Mouse (Mus musculus): ENCODE data around the gene Serpinb2. TPM values are rescaled to one million over a fixed set of nuclear protein-coding genes. Genes with fewer than 3 reads are reported as not detected.

Gene Serpinb2
- total RNA-seq (2014; rRNA removed) (0.05 TPM in 1 of 2 replicates, not detected in the other), polyA plus RNA-seq (2015; fragmentation: Nextera tagmentation; extraction: Ambion mirVana) (0.09 and 0.28 TPM in 2 replicates)

DNA sequence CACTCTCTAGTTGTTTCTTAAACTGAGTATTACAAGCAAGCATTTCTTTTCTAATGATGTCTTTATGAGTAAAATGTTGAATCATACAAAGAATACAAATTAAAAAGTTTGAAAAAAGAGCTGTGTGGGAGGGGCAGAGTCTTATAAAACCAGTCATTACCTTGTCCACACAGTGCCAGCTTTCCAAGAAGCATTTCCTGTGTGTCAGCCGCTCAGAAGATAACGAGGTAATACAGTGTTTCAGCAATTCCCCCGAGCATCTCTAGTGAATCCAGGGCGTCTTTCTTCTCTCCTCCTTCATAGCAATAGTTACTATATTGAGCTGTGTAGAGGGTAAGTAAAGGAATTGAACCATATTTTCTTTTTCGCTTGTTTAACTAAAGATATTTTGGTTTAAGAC, at the start of gene Serpinb2:
Serpinb2 (plus strand) TSS at position 172 of the 400 bp plus-strand sequence.
- H3K9ac ChIP-seq (replicated peaks; ENCODE audit: low read length), result no peak within 1 kb of the TSS
- no peaks in the 10 kb centered on the region for H3K4me1 ChIP-seq (ENCODE audit: insufficient read depth, low read length)
- TF ChIP-seq CTCF (IDR thresholded peaks at IDR 0.05; ENCODE audit: low read depth), result no peak
- DNase-seq (ENCODE audit: low spot score) (no peak), ATAC-seq (no peak)
- no peaks in the 10 kb centered on the region for H3K9me3 ChIP-seq (ENCODE audit: low read length)
- H3K36me3 ChIP-seq (ENCODE audit: insufficient read depth, low read length), result no peaks in the 10 kb centered on the region
- 69% methylated on average over 5 of the region's 5 CpGs for WGBS
- H3K27me3 ChIP-seq (ENCODE audit: insufficient read depth, low read length), result no peaks in the 10 kb centered on the region
- H3K27ac ChIP-seq, result no peak within 1 kb of the TSS
- no peak within 1 kb of the TSS for H3K4me2 ChIP-seq (ENCODE audit: low read depth, low read length)
- no peak within 1 kb of the TSS for H3K4me3 ChIP-seq (ENCODE audit: low read length)

DNA sequence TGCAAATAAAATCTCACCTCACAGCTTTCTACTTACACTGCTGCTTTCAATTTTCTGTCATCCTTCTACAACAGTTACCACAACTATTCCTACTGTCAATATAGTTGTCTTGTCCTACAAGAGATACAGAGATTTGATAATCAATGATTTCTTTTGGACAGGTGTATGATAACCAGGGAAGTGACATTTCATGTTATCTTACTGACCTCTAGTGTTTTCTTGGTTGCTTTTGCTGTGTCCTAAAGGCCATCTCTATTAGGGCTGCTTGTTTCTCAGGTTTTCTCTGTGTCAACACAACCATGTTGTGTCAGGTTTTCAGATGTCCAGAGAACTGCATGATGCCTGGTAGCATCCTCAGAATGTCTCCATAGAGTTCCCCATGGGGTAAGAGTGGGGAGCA, 31.3 kb upstream of the Serpinb2 start:
- no peaks in the 10 kb centered on the region for H3K4me1 ChIP-seq (ENCODE audit: insufficient read depth, low read length)
- TF ChIP-seq CTCF (IDR thresholded peaks at IDR 0.05; ENCODE audit: low read depth), result no peak
- DNase-seq (ENCODE audit: low spot score), result no peak
- no peaks in the 10 kb centered on the region for H3K36me3 ChIP-seq (ENCODE audit: insufficient read depth, low read length)
- no peak overlapping the region for H3K9ac ChIP-seq (replicated peaks; ENCODE audit: low read length)
- no peaks in the 10 kb centered on the region for H3K27me3 ChIP-seq (ENCODE audit: insufficient read depth, low read length)
- H3K4me3 ChIP-seq (ENCODE audit: low read length), result no peak overlapping the region
- no peak overlapping the region for H3K4me2 ChIP-seq (ENCODE audit: low read depth, low read length)
- ATAC-seq, result no peak
- no peak overlapping the region for H3K27ac ChIP-seq
- no peaks in the 10 kb centered on the region for H3K9me3 ChIP-seq (ENCODE audit: low read length)

DNA sequence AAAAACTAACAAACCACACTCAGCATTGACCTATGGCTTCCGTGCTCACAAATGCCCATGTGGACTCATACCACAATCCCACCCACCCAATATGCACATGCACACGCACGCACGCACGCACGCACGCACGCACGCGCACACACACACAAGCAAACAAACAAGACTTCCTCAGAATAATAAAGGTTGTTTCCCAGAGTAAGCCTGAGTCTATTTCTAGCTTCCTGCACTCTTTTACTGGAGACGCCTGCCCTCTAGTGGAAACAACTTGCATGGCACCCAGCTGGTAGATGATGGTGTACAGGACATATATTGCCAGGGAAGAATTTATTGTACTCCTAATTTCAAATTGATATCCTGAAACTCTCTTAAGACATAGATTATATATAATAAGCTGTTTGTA, 29.8 kb upstream of the Serpinb2 start:
- Histone ChIP-seq H3K27ac (no peak overlapping the region), H3K9me3 (ENCODE audit: low read length) (no peaks in the 10 kb centered on the region), H3K4me2 (ENCODE audit: low read depth, low read length) (peak overlapping the region; percentile 35), H3K9ac (replicated peaks; ENCODE audit: low read length) (no peak overlapping the region), H3K4me3 (ENCODE audit: low read length) (no peak overlapping the region), H3K4me1 (ENCODE audit: insufficient read depth, low read length) (no peaks in the 10 kb centered on the region), H3K36me3 (ENCODE audit: insufficient read depth, low read length) (no peaks in the 10 kb centered on the region), H3K27me3 (ENCODE audit: insufficient read depth, low read length) (no peaks in the 10 kb centered on the region)
- DNase-seq (ENCODE audit: low spot score) (peak; percentile 87), ATAC-seq (peak; percentile 86)
- 20% methylated on average over 11 of the region's 11 CpGs for WGBS
- TF ChIP-seq CTCF (IDR thresholded peaks at IDR 0.05; ENCODE audit: low read depth), result peak; percentile 93

DNA sequence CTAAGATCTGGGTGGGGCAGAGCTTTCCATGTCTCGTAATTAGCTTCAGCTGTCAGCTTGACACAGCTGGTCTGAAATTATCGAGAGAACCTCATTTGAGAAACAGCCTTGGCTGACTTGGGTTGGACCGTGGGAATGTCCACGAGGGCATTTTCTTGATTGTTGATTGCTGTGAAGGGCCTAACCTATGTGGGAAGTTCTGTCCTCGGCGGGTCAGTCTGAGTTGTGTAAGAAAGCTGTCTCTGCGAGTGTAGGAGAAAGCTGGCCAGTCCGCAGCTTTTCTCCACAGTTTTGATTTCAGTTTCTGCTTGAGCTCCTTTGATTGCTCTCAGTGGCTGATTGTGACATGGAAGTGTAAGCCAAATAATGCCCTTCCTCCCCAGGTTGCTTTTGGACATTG, 21.6 kb upstream of the Serpinb2 start:
- no peak overlapping the region for H3K27ac ChIP-seq
- DNase-seq (ENCODE audit: low spot score) (no peak), ATAC-seq (no peak)
- no peak overlapping the region for H3K9ac ChIP-seq (replicated peaks; ENCODE audit: low read length)
- H3K9me3 ChIP-seq (ENCODE audit: low read length), result no peaks in the 10 kb centered on the region
- TF ChIP-seq CTCF (IDR thresholded peaks at IDR 0.05; ENCODE audit: low read depth), result no peak
- no peak overlapping the region for H3K4me2 ChIP-seq (ENCODE audit: low read depth, low read length)
- H3K4me3 ChIP-seq (ENCODE audit: low read length), result no peak overlapping the region
- H3K4me1 ChIP-seq (ENCODE audit: insufficient read depth, low read length), result no peaks in the 10 kb centered on the region
- no peaks in the 10 kb centered on the region for H3K36me3 ChIP-seq (ENCODE audit: insufficient read depth, low read length)
- H3K27me3 ChIP-seq (ENCODE audit: insufficient read depth, low read length), result no peaks in the 10 kb centered on the region
- 75% methylated on average over 8 of the region's 8 CpGs for WGBS

DNA sequence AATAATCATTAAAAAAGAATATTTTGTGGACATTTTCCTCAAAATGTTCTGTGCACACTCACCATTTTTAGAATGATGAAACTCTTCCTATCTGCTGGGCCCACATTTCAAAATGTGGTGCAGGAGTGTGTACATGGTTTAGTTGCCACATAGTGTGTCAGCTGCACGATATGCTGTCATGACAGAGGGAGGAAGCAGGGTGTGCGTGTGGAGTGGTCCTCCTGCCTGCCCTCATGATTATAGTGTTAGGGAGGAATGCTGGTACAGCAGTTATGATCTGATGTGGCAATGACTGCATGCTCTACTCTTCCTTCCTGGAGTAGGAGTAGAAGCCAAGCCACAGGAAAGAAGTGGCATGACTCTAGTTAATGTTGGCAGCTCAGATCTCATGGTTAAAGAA, 14.4 kb upstream of the Serpinb2 start:
- H3K9me3 ChIP-seq (ENCODE audit: low read length), result no peaks in the 10 kb centered on the region

DNA sequence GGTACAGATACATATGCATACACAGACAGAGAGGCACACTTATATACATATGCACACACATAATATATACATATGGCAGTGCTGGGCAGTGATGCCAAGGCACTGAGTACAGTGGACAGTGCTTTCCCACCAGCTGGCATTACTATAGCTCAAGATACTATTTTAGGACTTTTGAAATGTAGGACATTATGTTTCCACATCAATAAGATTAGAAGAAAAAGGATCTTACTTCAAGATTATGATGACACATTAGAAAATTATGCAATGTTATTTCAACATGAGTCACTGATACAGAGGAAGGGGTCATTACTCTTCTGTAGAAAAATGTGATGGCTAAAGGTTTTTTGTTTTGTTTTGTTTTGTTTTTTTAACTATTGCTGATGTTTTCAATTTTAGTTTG, 9.2 kb upstream of the Serpinb2 start:
- no peak for ATAC-seq
- Histone ChIP-seq H3K36me3 (ENCODE audit: insufficient read depth, low read length) (no peaks in the 10 kb centered on the region), H3K4me1 (ENCODE audit: insufficient read depth, low read length) (no peaks in the 10 kb centered on the region), H3K9ac (replicated peaks; ENCODE audit: low read length) (no peak overlapping the region), H3K4me3 (ENCODE audit: low read length) (no peak overlapping the region), H3K27me3 (ENCODE audit: insufficient read depth, low read length) (no peaks in the 10 kb centered on the region), H3K9me3 (ENCODE audit: low read length) (no peaks in the 10 kb centered on the region), H3K27ac (no peak overlapping the region), H3K4me2 (ENCODE audit: low read depth, low read length) (no peak overlapping the region)
- no peak for DNase-seq (ENCODE audit: low spot score)
- no peak for TF ChIP-seq CTCF (IDR thresholded peaks at IDR 0.05; ENCODE audit: low read depth)

More for the DNA sequence above, 14.4 kb upstream of the Serpinb2 start:
- Histone ChIP-seq H3K27ac (no peak overlapping the region), H3K4me1 (ENCODE audit: insufficient read depth, low read length) (no peaks in the 10 kb centered on the region), H3K4me3 (ENCODE audit: low read length) (no peak overlapping the region), H3K27me3 (ENCODE audit: insufficient read depth, low read length) (no peaks in the 10 kb centered on the region), H3K9ac (replicated peaks; ENCODE audit: low read length) (no peak overlapping the region), H3K36me3 (ENCODE audit: insufficient read depth, low read length) (no peaks in the 10 kb centered on the region), H3K4me2 (ENCODE audit: low read depth, low read length) (no peak overlapping the region)
- 87% methylated on average over 2 of the region's 2 CpGs for WGBS
- no peak for TF ChIP-seq CTCF (IDR thresholded peaks at IDR 0.05; ENCODE audit: low read depth)
- ATAC-seq (no peak), DNase-seq (ENCODE audit: low spot score) (no peak)

DNA sequence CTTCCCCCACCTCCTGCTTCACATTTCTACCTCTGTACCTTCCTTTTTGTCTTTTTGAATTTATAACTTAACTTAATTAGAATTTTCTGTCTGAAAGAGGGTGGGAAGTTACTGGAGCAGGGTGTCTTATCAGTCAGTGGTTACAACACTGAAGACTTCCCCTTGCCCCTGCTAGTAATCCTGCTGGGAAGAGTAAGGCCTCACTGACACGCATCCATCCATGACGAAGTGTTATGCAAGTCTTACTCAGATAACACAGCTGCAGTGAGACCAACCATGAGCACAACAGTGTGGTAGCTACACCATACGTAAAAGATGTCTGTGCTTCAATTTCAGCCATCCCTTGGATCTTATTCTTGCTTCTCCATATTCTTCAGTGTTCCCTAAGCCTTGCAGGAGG, 7.9 kb upstream of the Serpinb2 start:
- 85% methylated on average over 3 of the region's 3 CpGs for WGBS
- H3K4me2 ChIP-seq (ENCODE audit: low read depth, low read length), result no peak overlapping the region
- H3K27me3 ChIP-seq (ENCODE audit: insufficient read depth, low read length), result no peaks in the 10 kb centered on the region
- no peak overlapping the region for H3K27ac ChIP-seq
- H3K9ac ChIP-seq (replicated peaks; ENCODE audit: low read length), result no peak overlapping the region
- DNase-seq (ENCODE audit: low spot score), result no peak
- no peak for TF ChIP-seq CTCF (IDR thresholded peaks at IDR 0.05; ENCODE audit: low read depth)
- H3K4me1 ChIP-seq (ENCODE audit: insufficient read depth, low read length), result no peaks in the 10 kb centered on the region
- H3K36me3 ChIP-seq (ENCODE audit: insufficient read depth, low read length), result no peaks in the 10 kb centered on the region
- no peak overlapping the region for H3K4me3 ChIP-seq (ENCODE audit: low read length)
- no peak for ATAC-seq
- no peaks in the 10 kb centered on the region for H3K9me3 ChIP-seq (ENCODE audit: low read length)
